Mouse (Mus musculus): ENCODE measurements around the gene Hist2h2be. TPM values are rescaled to one million over a fixed set of nuclear protein-coding genes. Genes with fewer than 3 reads are reported as not detected.

Hist2h2be gene
- total and polyA plus RNA-seq, 3 experiments = 1.8 to 3.2 TPM; not detected in 1

Other genes with a start within 250 kb of the Hist2h2be start
- 4.2 and 6.4 TPM in 2 replicates for gene Plekho1, start 225.1 kb upstream of the Hist2h2be start, total RNA-seq (2012; rRNA removed)
- 10 to 100 TPM in 1 of 2 experiments, not detected in 1; 19.2 TPM for gene Plekho1, start 225.1 kb upstream of the Hist2h2be start, polyA plus RNA-seq (2012; ENCODE audit: insufficient read depth in 1 of 2, insufficient read length in 2 of 2, low read depth in 1 of 2, low replicate concordance in 2 of 2, missing spikeins in 1 of 2)
- 24.4 and 28.9 TPM in 2 replicates for gene Vps45, start 162.7 kb upstream of the Hist2h2be start, total RNA-seq (2012; rRNA removed)
- 10 to 100 TPM; 20.6 to 92.0 TPM for gene Vps45, start 162.7 kb upstream of the Hist2h2be start, polyA plus RNA-seq (2012; ENCODE audit: insufficient read depth in 1 of 2, insufficient read length in 2 of 2, low read depth in 1 of 2, low replicate concordance in 2 of 2, missing spikeins in 1 of 2)
- gene Otud7b, start 116.6 kb upstream of the Hist2h2be start, total RNA-seq (2012; rRNA removed) = 25.8 and 27.5 TPM in 2 replicates
- 10 to 100 TPM; 17.9 to 24.4 TPM for gene Otud7b, start 116.6 kb upstream of the Hist2h2be start, polyA plus RNA-seq (2012; ENCODE audit: insufficient read depth in 1 of 2, insufficient read length in 2 of 2, low read depth in 1 of 2, low replicate concordance in 2 of 2, missing spikeins in 1 of 2)
- 0.62 and 0.77 TPM in 2 replicates for gene Mtmr11, start 59.1 kb upstream of the Hist2h2be start, total RNA-seq (2012; rRNA removed)
- 1 to 10 TPM in 1 of 2 experiments, not detected in 1; 1.4 TPM for gene Mtmr11, start 59.1 kb upstream of the Hist2h2be start, polyA plus RNA-seq (2012; ENCODE audit: insufficient read depth in 1 of 2, insufficient read length in 2 of 2, low read depth in 1 of 2, low replicate concordance in 2 of 2, missing spikeins in 1 of 2)
- 135 and 157 TPM in 2 replicates for gene Sf3b4, start 48.8 kb upstream of the Hist2h2be start, total RNA-seq (2012; rRNA removed)
- 100 to 1,000 TPM; 102 to 423 TPM for gene Sf3b4, start 48.8 kb upstream of the Hist2h2be start, polyA plus RNA-seq (2012; ENCODE audit: insufficient read depth in 1 of 2, insufficient read length in 2 of 2, low read depth in 1 of 2, low replicate concordance in 2 of 2, missing spikeins in 1 of 2)
- gene Sv2a, start 40.0 kb upstream of the Hist2h2be start, total RNA-seq (2012; rRNA removed) = 0.77 and 2.1 TPM in 2 replicates
- 1 to 10 TPM in 1 of 2 experiments, not detected in 1; 3.3 TPM for gene Sv2a, start 40.0 kb upstream of the Hist2h2be start, polyA plus RNA-seq (2012; ENCODE audit: insufficient read depth in 1 of 2, insufficient read length in 2 of 2, low read depth in 1 of 2, low replicate concordance in 2 of 2, missing spikeins in 1 of 2)
- gene Bola1, start 1.4 kb upstream of the Hist2h2be start, total RNA-seq (2012; rRNA removed) = 115 and 123 TPM in 2 replicates
- gene Bola1, start 1.4 kb upstream of the Hist2h2be start, polyA plus RNA-seq (2012; ENCODE audit: insufficient read depth in 1 of 2, insufficient read length in 2 of 2, low read depth in 1 of 2, low replicate concordance in 2 of 2, missing spikeins in 1 of 2) = 100 to 1,000 TPM in 1 of 2 experiments, not detected in 1; 124 TPM
- 197 and 234 TPM in 2 replicates for gene Hist2h2ab, start 1.3 kb upstream of the Hist2h2be start, total RNA-seq (2012; rRNA removed)
- under 1 TPM in 1 of 2 experiments, not detected in 1; 0.72 TPM for gene Hist2h2ab, start 1.3 kb upstream of the Hist2h2be start, polyA plus RNA-seq (2012; ENCODE audit: insufficient read depth in 1 of 2, insufficient read length in 2 of 2, low read depth in 1 of 2, low replicate concordance in 2 of 2, missing spikeins in 1 of 2)
- 2,824 and 3,687 TPM in 2 replicates for gene Hist2h2ac, start 239 bp upstream of the Hist2h2be start, total RNA-seq (2012; rRNA removed)
- 1 to 10 TPM in 1 of 2 experiments, not detected in 1; 4.8 TPM for gene Hist2h2ac, start 239 bp upstream of the Hist2h2be start, polyA plus RNA-seq (2012; ENCODE audit: insufficient read depth in 1 of 2, insufficient read length in 2 of 2, low read depth in 1 of 2, low replicate concordance in 2 of 2, missing spikeins in 1 of 2)
- gene Hist2h3c2, start 18.0 kb downstream of the Hist2h2be start, total RNA-seq (2012; rRNA removed) = 2,744 and 3,348 TPM in 2 replicates
- 1,000 to 10,000 TPM in 1 of 2 experiments, 1 to 10 TPM in 1; 8.2 to 1,897 TPM for gene Hist2h3c2, start 18.0 kb downstream of the Hist2h2be start, polyA plus RNA-seq (2012; ENCODE audit: insufficient read depth in 1 of 2, insufficient read length in 2 of 2, low read depth in 1 of 2, low replicate concordance in 2 of 2, missing spikeins in 1 of 2)
- 11,232 and 13,053 TPM in 2 replicates for gene Hist2h2aa2, start 19.2 kb downstream of the Hist2h2be start, total RNA-seq (2012; rRNA removed)
- 10 to 100 TPM in 1 of 2 experiments, not detected in 1; 18.4 TPM for gene Hist2h2aa2, start 19.2 kb downstream of the Hist2h2be start, polyA plus RNA-seq (2012; ENCODE audit: insufficient read depth in 1 of 2, insufficient read length in 2 of 2, low read depth in 1 of 2, low replicate concordance in 2 of 2, missing spikeins in 1 of 2)
- gene Hist2h2aa1, start 24.4 kb downstream of the Hist2h2be start, total RNA-seq (2012; rRNA removed) = 3,456 and 4,103 TPM in 2 replicates
- gene Hist2h2aa1, start 24.4 kb downstream of the Hist2h2be start, polyA plus RNA-seq (2012; ENCODE audit: insufficient read depth in 1 of 2, insufficient read length in 2 of 2, low read depth in 1 of 2, low replicate concordance in 2 of 2, missing spikeins in 1 of 2) = 1 to 10 TPM in 1 of 2 experiments, not detected in 1; 1.5 TPM
- 1.3 and 1.5 TPM in 2 replicates for gene Hist2h3c1, start 25.6 kb downstream of the Hist2h2be start, total RNA-seq (2012; rRNA removed)
- gene Hist2h3c1, start 25.6 kb downstream of the Hist2h2be start, polyA plus RNA-seq (2012; ENCODE audit: insufficient read depth in 1 of 2, insufficient read length in 2 of 2, low read depth in 1 of 2, low replicate concordance in 2 of 2, missing spikeins in 1 of 2) = not detected
- gene Hist2h4, start 42.2 kb downstream of the Hist2h2be start, total RNA-seq (2012; rRNA removed) = 195 and 290 TPM in 2 replicates
- 1 to 10 TPM in 1 of 2 experiments, not detected in 1; 1.5 TPM for gene Hist2h4, start 42.2 kb downstream of the Hist2h2be start, polyA plus RNA-seq (2012; ENCODE audit: insufficient read depth in 1 of 2, insufficient read length in 2 of 2, low read depth in 1 of 2, low replicate concordance in 2 of 2, missing spikeins in 1 of 2)
- gene Hist2h3b, start 47.5 kb downstream of the Hist2h2be start, total RNA-seq (2012; rRNA removed) = 3,962 and 5,017 TPM in 2 replicates
- gene Hist2h3b, start 47.5 kb downstream of the Hist2h2be start, polyA plus RNA-seq (2012; ENCODE audit: insufficient read depth in 1 of 2, insufficient read length in 2 of 2, low read depth in 1 of 2, low replicate concordance in 2 of 2, missing spikeins in 1 of 2) = 10 to 100 TPM in 1 of 2 experiments, not detected in 1; 71.7 TPM
- 6,680 and 8,754 TPM in 2 replicates for gene Hist2h2bb, start 48.6 kb downstream of the Hist2h2be start, total RNA-seq (2012; rRNA removed)
- gene Hist2h2bb, start 48.6 kb downstream of the Hist2h2be start, polyA plus RNA-seq (2012; ENCODE audit: insufficient read depth in 1 of 2, insufficient read length in 2 of 2, low read depth in 1 of 2, low replicate concordance in 2 of 2, missing spikeins in 1 of 2) = 10 to 100 TPM in 1 of 2 experiments, not detected in 1; 11.2 TPM
- gene Fcgr1, start 72.8 kb downstream of the Hist2h2be start, total RNA-seq (2012; rRNA removed) = 3.4 and 4.7 TPM in 2 replicates
- 1 to 10 TPM in 1 of 2 experiments, not detected in 1; 2.8 TPM for gene Fcgr1, start 72.8 kb downstream of the Hist2h2be start, polyA plus RNA-seq (2012; ENCODE audit: insufficient read depth in 1 of 2, insufficient read length in 2 of 2, low read depth in 1 of 2, low replicate concordance in 2 of 2, missing spikeins in 1 of 2)
- not detected in 2 replicates for gene BC107364, start 231.2 kb downstream of the Hist2h2be start, total RNA-seq (2012; rRNA removed)
- gene BC107364, start 231.2 kb downstream of the Hist2h2be start, polyA plus RNA-seq (2012; ENCODE audit: insufficient read depth in 1 of 2, insufficient read length in 2 of 2, low read depth in 1 of 2, low replicate concordance in 2 of 2, missing spikeins in 1 of 2) = under 1 TPM in 1 of 2 experiments, not detected in 1; 0.17 TPM

Data from MEL (cell line).